Mouse (Mus musculus): Measurements from ENCODE around the gene Zfp68.
"Not testable (repeated sequence)": the region's sequence is repeated elsewhere in the genome, so short reads cannot be mapped to it uniquely, and the experiment has no call there.

The Zfp68 gene

GRCm38 (mm10) chr5:138619211-138620128 is at the start of gene Zfp68:
Gene Zfp68, minus strand, starts transcription at chr5:138619761.
- peak; percentile 97 for DNase-seq (ENCODE audit: low read depth, low spot score)

DNA sequence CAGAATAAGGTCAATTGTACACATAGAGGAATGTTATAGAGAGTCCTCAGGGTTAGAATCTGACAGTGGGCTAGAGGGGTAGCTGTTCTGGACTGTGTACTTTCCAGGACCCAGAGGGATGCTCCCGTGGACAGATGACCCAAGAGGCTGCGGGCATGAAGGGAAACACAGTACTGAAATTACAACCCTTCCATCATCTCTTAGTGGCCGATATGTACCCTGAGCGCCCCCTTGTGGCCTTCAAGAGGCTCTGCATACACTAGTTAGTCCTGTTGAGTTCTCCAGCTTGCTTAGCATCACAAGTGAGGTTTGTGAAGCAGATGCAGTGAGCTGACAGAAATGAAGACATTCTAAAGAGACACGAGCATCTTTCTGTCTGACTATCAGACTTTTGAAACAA is 39.4 kb upstream of the Zfp68 start:
- peak; percentile 69 for DNase-seq (ENCODE audit: low read depth, low spot score)

- peak; percentile 45 for DNase-seq (ENCODE audit: low read depth, low spot score)
These were observed 38.3 kb upstream of the Zfp68 start for GRCm38 (mm10) chr5:138657854-138658253.

- no peak for DNase-seq (ENCODE audit: low read depth, low spot score)
These were observed 37.8 kb upstream of the Zfp68 start for GRCm38 (mm10) chr5:138657407-138657806.

GRCm38 (mm10) chr5:138656477-138657156 is 37.1 kb upstream of the Zfp68 start:
- peak; percentile 57 for DNase-seq (ENCODE audit: low read depth, low spot score)

- DNase-seq (ENCODE audit: low read depth, low spot score), result no peak
These were observed 33.4 kb upstream of the Zfp68 start for GRCm38 (mm10) chr5:138652911-138653310.

- no peak for DNase-seq (ENCODE audit: low read depth, low spot score)
These were observed 22.2 kb upstream of the Zfp68 start for GRCm38 (mm10) chr5:138641761-138642160.

- no peak for DNase-seq (ENCODE audit: low read depth, low spot score)
These were observed 21.5 kb upstream of the Zfp68 start for GRCm38 (mm10) chr5:138641081-138641480.

DNA sequence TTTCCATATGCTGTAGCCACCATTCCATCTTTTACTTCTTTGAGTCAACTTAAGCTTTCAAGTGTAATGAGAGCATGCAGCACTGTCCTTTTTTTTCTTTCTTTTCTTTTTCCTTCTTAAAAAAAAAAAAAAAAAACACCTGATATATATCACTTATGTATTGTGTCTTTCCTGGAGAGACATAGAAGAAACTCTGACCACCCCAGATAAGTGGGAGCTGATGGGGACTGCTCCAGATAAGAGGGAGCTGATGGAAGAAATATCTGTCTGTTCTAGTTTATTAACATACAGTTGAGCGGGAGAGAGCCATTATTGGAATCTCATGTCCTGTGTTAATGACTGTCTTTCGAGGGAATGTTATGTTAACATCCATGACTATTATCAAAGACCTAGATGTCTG is 16.9 kb upstream of the Zfp68 start:
- DNase-seq (ENCODE audit: low read depth, low spot score), result no peak

DNA sequence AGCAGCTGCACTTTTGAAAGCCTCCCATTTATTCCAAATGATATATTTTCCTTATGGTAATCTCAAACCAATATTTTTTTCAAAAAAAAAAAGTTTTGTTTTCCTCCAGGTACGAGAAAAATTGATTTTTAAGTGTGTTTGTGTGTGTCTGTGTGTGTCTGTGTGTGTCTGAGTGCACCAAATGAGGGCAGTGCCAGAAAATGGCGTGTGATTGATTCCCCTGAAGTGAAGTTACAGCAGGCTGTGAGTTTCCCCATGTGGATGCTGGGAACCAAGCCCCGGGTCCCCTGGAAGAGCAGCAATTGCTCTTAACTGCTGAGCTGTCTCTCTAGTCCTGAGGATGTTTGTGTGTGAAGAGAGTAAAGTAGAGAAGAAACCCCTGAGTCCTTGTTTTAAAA is 3.9 kb upstream of the Zfp68 start:
- DNase-seq (ENCODE audit: low read depth, low spot score), result no peak

DNA sequence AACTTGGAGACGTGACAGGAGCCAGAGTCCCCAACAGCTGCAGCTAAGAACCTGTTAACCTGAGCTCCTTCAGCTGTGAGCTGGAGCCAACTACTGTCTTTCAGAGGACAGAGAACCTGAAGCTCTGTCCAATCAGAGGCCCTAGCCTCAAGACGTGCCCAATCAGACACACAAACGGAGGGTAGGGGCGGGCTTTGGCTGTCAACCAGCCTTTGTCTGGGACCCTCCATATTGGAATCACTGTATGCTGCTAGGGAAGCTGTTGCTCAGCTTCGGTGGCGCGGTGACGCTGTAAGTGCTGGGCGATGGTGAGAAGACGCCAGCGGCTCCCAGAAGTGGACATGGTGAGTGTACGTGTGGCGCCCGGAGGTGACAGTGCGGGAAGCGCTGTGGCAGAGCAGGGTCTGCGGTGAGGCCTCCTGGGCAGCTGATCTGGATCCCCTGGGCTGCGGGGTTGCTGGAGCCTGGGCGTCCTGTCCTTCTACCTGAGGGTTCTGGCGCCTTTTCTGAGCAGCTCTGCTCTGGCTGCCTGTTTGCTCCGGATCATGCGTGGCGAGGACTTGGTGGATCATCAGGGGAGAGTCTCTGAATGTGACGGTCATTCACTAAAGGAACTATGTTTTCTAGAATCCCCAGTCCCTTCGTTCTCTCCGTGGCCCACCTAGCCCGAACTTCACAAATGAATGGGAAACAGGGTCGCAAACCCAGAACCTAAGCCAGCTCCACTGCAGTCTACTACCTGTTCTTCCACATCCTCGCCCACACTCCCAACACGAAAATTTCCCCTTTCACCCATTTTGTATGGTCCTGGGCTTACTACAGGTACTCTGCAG is 3.3 kb upstream of the Zfp68 start, which contains the start of gene A430033K04Rik:
A430033K04Rik (plus strand) TSS at position 215 of the 833 bp plus-strand sequence.
- DNase-seq (ENCODE audit: low read depth, low spot score), result peak; percentile 92

- no peak for DNase-seq (ENCODE audit: low read depth, low spot score)
These were observed 1.3 kb upstream of the Zfp68 start for GRCm38 (mm10) chr5:138620836-138621235.

- DNase-seq (ENCODE audit: low read depth, low spot score), result no peak
These were observed 1.2 kb downstream of the Zfp68 start for GRCm38 (mm10) chr5:138618353-138618752.

DNA sequence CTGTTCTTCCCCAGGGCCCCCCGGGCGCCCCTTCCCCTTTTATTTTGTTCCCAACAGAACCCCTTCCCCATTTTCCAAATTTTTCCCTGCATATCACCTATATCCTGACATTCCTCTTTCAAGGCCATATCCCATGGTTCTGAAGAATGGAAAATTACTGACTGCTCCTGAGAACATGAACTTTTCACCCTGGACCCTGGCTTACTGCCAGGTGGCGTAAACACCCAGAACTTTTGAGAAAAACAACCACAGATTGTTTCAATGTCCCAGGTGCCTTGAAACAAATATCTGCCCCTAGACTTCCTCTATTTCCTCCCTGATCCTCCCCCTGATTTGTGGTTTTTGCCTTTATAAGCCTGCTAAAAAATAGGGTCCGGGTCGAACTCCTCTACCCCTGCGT is 32.2 kb downstream of the Zfp68 start:
- DNase-seq (ENCODE audit: low read depth, low spot score), result no peak

- peak; percentile 73 for DNase-seq (ENCODE audit: low read depth, low spot score)
These were observed 47.9 kb downstream of the Zfp68 start for GRCm38 (mm10) chr5:138571623-138572022.

DNA sequence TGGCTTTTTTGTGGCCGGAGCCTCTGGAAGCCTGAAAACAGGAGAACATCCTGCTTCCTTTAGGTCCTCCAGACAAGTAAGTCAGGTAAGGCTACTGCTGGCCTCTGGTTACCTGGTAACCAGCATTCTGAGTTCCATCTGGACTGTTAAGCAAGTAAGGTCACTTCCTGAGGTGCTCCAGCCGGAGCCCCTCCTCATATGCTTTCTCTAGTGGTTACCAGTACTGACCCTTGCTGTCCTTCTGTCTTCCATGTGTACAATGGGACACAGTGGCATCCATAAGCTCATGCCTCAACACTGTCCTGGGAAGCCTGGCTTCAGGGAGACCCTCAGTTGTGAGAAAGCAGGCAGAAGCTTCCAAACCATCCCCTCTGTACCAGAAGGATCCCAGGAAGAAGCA is 54.9 kb downstream of the Zfp68 start, which contains the start of gene 1700123K08Rik:
1700123K08Rik (minus strand) TSS at position 101 of the 400 bp plus-strand sequence.
- DNase-seq (ENCODE audit: low read depth, low spot score), result not testable (repeated sequence)

Data from forelimb bud, embryonic 11.5 days (tissue).